Mouse (Mus musculus) kidney, embryonic 16.5 days (tissue): ENCODE results near the gene Tmed10. TPM values are rescaled to one million over a fixed set of nuclear protein-coding genes. Genes with fewer than 3 reads are reported as not detected.

Experiments used
- ATAC-seq: fragments of 200-750 bp; cut with Nextera tagmentation; 2 replicates; pipeline ENCODE4 v1.8.0; 2017; ENCODE audit warnings: moderate TSS enrichment; ENCODE audit not compliant: low FRiP score, low TSS enrichment
- H3K27ac ChIP-seq: fragments of 300-500 bp; sonication (generic); 2 replicates; pipeline ENCODE4 v1.5.1; 2014; ENCODE audit warnings: low read length
- H3K27me3 ChIP-seq: fragments of 300-500 bp; sonication (generic); 2 replicates; pipeline ENCODE4 v1.6.1; 2014; ENCODE audit warnings: low read length, control low read depth, mixed read lengths; ENCODE audit not compliant: insufficient read depth
- H3K36me3 ChIP-seq: fragments of 300-500 bp; sonication (generic); 2 replicates; pipeline ENCODE4 v1.6.1; 2014; ENCODE audit warnings: low read length, control low read depth, mixed read lengths; ENCODE audit not compliant: insufficient read depth
- H3K4me1 ChIP-seq: fragments of 300-500 bp; sonication (generic); 2 replicates; pipeline ENCODE4 v1.6.1; 2014; ENCODE audit warnings: low read length, control low read depth, mixed read lengths; ENCODE audit not compliant: insufficient read depth
- H3K4me2 ChIP-seq: fragments of 300-500 bp; sonication (generic); replicated peaks from 2 replicates; pipeline ENCODE4 v1.6.1; 2014; ENCODE audit warnings: low read depth, low read length
- H3K4me3 ChIP-seq: fragments of 300-500 bp; sonication (generic); 2 replicates; pipeline ENCODE4 v1.5.1; 2014; ENCODE audit warnings: mild to moderate bottlenecking, low read length
- H3K9ac ChIP-seq: fragments of 300-500 bp; sonication (generic); replicated peaks from 2 replicates; pipeline ENCODE4 v1.6.1; 2014; ENCODE audit warnings: low read length
- H3K9me3 ChIP-seq: fragments of 300-500 bp; sonication (generic); 2 replicates; pipeline ENCODE4 v1.6.1; 2016; ENCODE audit warnings: low read length, control low read depth
- WGBS: fragments of 180-500 bp; shearing (Covaris S2); extraction: QIAGEN DNeasy Blood & Tissue Kit; methylation state at CpG from one replicate; pipeline ENCODE4 v1.1.7; 2014; 5-methylcytosine and 5-hydroxymethylcytosine counted together
- polyA plus RNA-seq: library from polyadenylated mRNA; unstranded; fragments of >200 nt; fragmentation: Nextera tagmentation; extraction: Ambion mirVana; gene quantifications from 2 replicates; pipeline ENCODE4 v1.2.1, GENCODE M21; 2015

Tmed10 gene
- 347 and 350 TPM in 2 replicates for polyA plus RNA-seq

DNA sequence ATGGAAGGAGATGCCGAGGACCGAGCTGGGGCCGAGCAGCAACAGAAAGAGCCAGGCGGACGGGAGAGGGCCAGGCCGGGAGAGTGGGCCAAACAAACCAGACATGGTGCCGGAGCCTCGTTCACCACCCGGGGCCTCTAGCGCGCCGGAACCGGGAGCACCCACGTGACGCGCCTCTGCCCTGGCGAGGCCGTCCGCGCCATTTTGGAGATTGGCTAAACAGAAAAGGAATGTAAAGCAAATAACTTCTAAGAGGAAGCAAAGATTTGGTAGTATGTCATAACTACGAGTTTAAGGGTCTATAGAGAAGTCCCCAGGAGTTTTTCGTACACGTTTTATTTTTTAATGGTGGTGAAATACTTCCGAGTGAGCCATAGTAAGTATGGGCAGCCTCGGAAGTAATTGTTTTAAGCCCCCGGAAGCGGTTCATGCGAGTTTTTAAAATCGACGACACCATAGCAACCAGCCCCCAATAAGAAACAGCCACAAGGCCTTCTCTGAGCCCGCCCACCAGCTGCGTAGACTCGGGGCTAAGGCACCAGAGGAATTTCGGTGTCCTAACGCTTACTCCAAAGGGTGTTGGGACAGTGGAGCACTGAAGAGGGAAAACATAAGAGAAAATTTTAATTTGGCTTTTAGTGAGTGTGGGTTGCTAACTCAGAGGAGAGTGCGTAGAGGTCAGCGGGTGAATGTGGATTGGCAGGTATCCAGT lies at the start of gene Tmed10:
Gene Tmed10 (minus strand): TSS at position 287 of the 712 bp plus-strand sequence.
- Histone ChIP-seq H3K9ac (peak within 1 kb of the TSS; percentile 88), H3K9me3 (no peaks in the 10 kb centered on the region), H3K4me2 (peak within 1 kb of the TSS; percentile 62), H3K4me3 (peak within 1 kb of the TSS; percentile 94), H3K4me1 (peaks cover 25% of the 10 kb centered on the region), H3K27ac (peak within 1 kb of the TSS; percentile 78), H3K27me3 (no peaks in the 10 kb centered on the region), H3K36me3 (no peaks in the 10 kb centered on the region)
- under 1% methylated on average over 37 of the region's 37 CpGs for WGBS
- ATAC-seq: peak; percentile 95

DNA sequence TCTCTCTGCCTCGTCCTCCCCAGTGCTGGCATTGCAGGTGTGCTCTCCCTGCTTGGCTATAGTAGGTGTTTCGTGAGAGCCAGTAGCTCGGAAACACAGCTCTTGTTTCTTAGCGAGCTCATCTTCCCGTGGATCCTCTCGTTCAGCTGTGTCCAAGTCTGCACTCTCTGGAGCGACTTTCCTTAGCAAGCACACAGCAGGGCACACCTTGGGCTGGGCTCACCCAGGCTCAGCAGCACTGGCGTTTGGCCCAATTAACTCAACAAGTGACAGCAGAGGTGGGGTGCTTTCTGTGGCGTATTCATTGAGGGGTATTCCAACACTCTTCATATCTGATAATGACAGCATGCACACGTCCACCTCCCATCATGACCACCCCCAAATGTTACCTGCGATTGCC lies 48.6 kb upstream of the Tmed10 start:
- Histone ChIP-seq H3K4me1 (no peaks in the 10 kb centered on the region), H3K9ac (no peak overlapping the region), H3K27me3 (no peaks in the 10 kb centered on the region), H3K36me3 (no peaks in the 10 kb centered on the region), H3K4me2 (no peak overlapping the region), H3K9me3 (no peaks in the 10 kb centered on the region), H3K27ac (no peak overlapping the region), H3K4me3 (no peak overlapping the region)
- no peak for ATAC-seq
- WGBS: 81% methylated on average over 11 of the region's 11 CpGs

DNA sequence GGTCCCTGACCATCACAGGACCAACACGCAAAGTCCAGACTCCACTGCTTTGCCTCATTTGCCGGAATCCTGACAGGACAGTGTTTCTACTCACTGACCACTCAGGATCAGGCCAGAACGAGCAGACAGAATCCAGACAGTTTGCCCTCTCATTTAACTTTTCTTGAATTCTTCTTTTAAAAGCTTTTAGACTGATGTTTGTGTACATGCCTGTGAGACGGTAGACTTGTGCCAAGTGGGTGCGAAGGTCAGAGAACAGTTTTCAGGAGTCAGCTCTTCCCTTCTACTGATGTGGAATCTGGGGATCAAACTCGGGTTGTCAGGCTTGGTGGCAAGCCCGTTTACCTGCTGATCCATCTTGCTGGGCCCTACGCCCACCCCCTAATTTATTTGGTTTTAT lies 47.9 kb upstream of the Tmed10 start:
- Histone ChIP-seq H3K4me3 (no peak overlapping the region), H3K4me1 (no peaks in the 10 kb centered on the region), H3K4me2 (no peak overlapping the region), H3K9ac (no peak overlapping the region), H3K27me3 (no peaks in the 10 kb centered on the region), H3K9me3 (no peaks in the 10 kb centered on the region), H3K27ac (no peak overlapping the region), H3K36me3 (no peaks in the 10 kb centered on the region)
- WGBS: 77% methylated on average over 8 of the region's 8 CpGs
- ATAC-seq: no peak

- ATAC-seq: no peak
- Histone ChIP-seq H3K9ac (no peak overlapping the region), H3K27ac (no peak overlapping the region), H3K36me3 (no peaks in the 10 kb centered on the region), H3K27me3 (no peaks in the 10 kb centered on the region), H3K4me3 (no peak overlapping the region), H3K4me1 (no peaks in the 10 kb centered on the region), H3K4me2 (no peak overlapping the region), H3K9me3 (no peaks in the 10 kb centered on the region)
- WGBS: 71% methylated on average over 9 of the region's 9 CpGs
Observed at GRCm38 (mm10) chr12:85420945-85421344, 46.3 kb upstream of the Tmed10 start.

DNA sequence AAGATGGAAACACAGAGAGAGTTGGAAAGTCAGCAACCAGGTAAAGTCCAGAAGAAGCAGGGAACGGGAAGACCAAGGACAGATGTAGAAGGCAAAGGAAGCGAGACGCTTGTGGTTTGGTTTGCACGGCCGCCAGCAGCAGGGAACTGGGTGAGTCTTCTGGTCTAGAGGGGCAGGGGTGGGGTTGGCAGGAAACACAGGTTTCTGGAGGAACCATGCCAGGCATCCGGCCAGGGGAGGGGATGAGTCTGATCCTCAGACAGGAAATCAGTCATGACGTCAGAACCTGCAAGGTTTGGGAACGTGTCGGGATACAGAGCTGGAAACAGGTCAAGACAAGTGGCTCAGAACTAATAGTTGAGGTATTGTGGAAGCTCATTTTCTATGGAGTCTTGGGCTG lies 43.2 kb upstream of the Tmed10 start:
- ATAC-seq: no peak
- 74% methylated on average over 9 of the region's 9 CpGs for WGBS

DNA sequence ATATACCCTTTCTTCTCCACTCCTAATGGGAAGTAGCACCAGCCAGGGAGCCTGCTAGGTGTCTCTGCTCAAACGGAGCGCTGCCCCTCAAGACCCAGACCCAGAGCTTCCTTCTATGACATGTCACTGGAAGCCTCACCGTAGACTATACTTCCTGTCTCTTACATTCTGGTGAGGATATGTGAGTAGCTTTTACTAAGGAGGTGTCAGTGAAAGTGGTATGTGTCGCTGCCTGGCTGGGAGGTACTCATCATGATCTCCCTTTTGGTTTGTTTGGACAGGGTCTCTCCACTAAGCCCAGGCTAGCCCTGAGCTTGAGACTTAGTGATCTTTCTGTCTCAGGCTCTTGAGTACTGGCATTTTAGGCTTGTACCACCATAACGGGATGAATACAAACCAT lies 41.7 kb upstream of the Tmed10 start:
- no peak overlapping the region for H3K9ac ChIP-seq
- H3K9me3 ChIP-seq: peaks cover 3% of the 10 kb centered on the region; the same call in 1 of the 2 replicates
- H3K4me2 ChIP-seq: no peak overlapping the region
- H3K36me3 ChIP-seq: no peaks in the 10 kb centered on the region
- no peak for ATAC-seq
- H3K4me3 ChIP-seq: no peak overlapping the region
- no peaks in the 10 kb centered on the region for H3K27me3 ChIP-seq
- H3K4me1 ChIP-seq: no peaks in the 10 kb centered on the region
- no peak overlapping the region for H3K27ac ChIP-seq
- WGBS: 77% methylated on average over 5 of the region's 5 CpGs

More for the DNA sequence above, 43.2 kb upstream of the Tmed10 start:
- no peak overlapping the region for H3K4me2 ChIP-seq
- no peak overlapping the region for H3K27ac ChIP-seq
- no peaks in the 10 kb centered on the region for H3K36me3 ChIP-seq
- H3K4me1 ChIP-seq: no peaks in the 10 kb centered on the region
- no peaks in the 10 kb centered on the region for H3K9me3 ChIP-seq
- no peak overlapping the region for H3K4me3 ChIP-seq
- no peaks in the 10 kb centered on the region for H3K27me3 ChIP-seq
- H3K9ac ChIP-seq: no peak overlapping the region

DNA sequence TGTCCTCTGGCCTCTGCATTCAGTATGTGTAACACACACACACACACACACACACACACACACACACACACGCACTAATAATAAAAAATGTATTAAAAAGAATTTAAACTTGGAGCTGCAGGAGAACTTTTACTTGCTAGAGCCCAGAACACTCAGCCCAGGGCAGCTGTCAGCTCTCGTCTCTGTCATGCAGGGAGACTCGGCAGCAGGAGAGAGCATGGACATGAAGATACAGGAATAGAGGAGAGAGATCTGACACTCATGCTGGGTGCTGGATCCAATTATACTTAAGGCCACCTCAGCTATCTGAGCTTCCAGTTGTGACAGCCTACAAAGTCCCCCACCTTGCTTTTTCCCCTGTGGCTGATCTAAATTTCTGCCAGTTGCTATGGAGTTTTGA lies 41.2 kb upstream of the Tmed10 start:
- no peaks in the 10 kb centered on the region for H3K27me3 ChIP-seq
- WGBS: 86% methylated on average over 3 of the region's 3 CpGs
- H3K4me2 ChIP-seq: no peak overlapping the region
- H3K4me1 ChIP-seq: no peaks in the 10 kb centered on the region
- peaks cover 6% of the 10 kb centered on the region; the same call in 1 of the 2 replicates for H3K9me3 ChIP-seq
- no peak for ATAC-seq
- no peaks in the 10 kb centered on the region for H3K36me3 ChIP-seq
- H3K9ac ChIP-seq: no peak overlapping the region
- no peak overlapping the region for H3K4me3 ChIP-seq
- H3K27ac ChIP-seq: no peak overlapping the region

DNA sequence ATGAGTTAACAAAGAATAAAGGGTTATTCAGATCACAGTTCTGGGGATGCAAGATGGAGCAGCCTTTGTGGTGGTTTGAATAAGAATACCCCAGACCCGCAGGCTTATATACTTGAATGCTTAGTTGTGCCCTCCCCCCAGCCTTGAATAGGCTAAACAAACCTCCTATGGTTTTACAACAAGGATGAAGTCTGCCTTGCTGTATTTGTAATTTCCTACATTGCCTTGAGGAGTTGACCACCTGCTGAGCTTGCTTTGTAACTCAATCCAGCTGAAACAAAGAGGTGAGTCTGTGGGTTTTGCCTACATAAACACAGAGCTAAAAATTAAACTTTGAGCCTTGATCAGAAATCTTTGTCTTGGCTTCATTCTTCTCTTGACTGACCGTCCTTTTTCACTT lies 36.5 kb upstream of the Tmed10 start:
- 65% methylated on average over 2 of the region's 2 CpGs for WGBS

GRCm38 (mm10) chr12:85397960-85398272 lies 23.3 kb upstream of the Tmed10 start:
- H3K9me3 ChIP-seq: no peaks in the 10 kb centered on the region
- no peaks in the 10 kb centered on the region for H3K36me3 ChIP-seq
- H3K27me3 ChIP-seq: no peaks in the 10 kb centered on the region
- H3K4me3 ChIP-seq: no peak overlapping the region
- ATAC-seq: no peak
- no peak overlapping the region for H3K27ac ChIP-seq
- H3K4me1 ChIP-seq: no peaks in the 10 kb centered on the region
- 64% methylated on average over 4 of the region's 4 CpGs for WGBS
- H3K4me2 ChIP-seq: no peak overlapping the region
- no peak overlapping the region for H3K9ac ChIP-seq

More for the DNA sequence above, 36.5 kb upstream of the Tmed10 start:
- Histone ChIP-seq H3K4me1 (no peaks in the 10 kb centered on the region), H3K4me2 (no peak overlapping the region), H3K27ac (no peak overlapping the region), H3K9ac (no peak overlapping the region), H3K4me3 (no peak overlapping the region), H3K27me3 (no peaks in the 10 kb centered on the region), H3K9me3 (peaks cover 11% of the 10 kb centered on the region; the same call in 1 of the 2 replicates), H3K36me3 (no peaks in the 10 kb centered on the region)
- no peak for ATAC-seq

DNA sequence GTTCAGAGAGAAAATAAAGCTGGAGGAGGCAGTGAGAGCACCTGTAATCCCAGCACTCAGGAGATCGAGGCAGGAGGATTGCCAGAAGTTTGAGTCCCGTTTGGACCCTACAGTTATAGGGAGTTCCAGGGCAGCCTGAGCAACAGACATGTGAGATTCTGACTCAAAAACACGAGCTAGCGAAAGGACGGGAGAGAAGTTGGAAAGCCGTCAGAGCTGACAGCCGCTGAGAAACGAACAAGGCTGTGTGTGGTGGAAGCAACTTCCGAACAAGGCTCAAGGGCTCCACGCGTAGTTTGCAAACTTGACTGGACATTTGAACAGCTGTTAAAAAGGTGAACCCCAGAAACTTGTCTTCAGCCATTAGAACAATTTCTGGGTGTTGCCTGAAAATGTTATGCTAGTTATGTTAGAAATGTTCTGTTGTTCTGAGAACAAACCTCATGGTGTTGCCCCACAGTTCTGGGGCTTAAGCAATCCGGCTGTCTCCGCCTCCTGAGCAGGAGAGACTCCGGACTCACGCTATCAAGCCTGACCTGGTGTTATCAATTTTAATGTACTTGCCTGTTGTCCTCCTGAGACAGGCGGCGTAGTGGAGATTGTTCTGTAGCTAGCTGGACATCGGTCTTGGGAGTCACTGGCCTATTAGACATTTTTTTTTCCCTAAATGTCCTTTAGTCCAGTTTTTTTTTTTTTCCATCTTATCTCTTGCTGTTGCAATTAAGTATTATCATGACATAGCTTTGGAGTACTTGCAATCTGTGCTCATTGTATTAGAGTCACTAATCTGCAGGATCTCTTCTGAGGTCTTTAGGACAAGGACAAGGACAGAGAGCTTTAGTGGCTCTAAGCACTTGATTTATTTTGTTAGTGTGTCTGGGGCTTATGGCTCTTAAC lies 22.7 kb upstream of the Tmed10 start:
- ATAC-seq: no peak
- Histone ChIP-seq H3K36me3 (no peaks in the 10 kb centered on the region), H3K9me3 (no peaks in the 10 kb centered on the region), H3K4me2 (no peak overlapping the region), H3K4me1 (no peaks in the 10 kb centered on the region), H3K27me3 (no peaks in the 10 kb centered on the region), H3K27ac (no peak overlapping the region), H3K9ac (no peak overlapping the region), H3K4me3 (no peak overlapping the region)
- WGBS: 73% methylated on average over 18 of the region's 18 CpGs
